Mouse (Mus musculus) midbrain, embryonic 13.5 days (tissue): ENCODE data around the gene Ifitm7. TPM values are rescaled to one million over a fixed set of nuclear protein-coding genes. Genes with fewer than 3 reads are reported as not detected.

ENCODE experiments used
- ATAC-seq: fragments of 200-750 bp; cut with Nextera tagmentation; 2 replicates; pipeline ENCODE4 v1.8.0; 2017; ENCODE audit warnings: mild to moderate bottlenecking, moderate TSS enrichment, moderate library complexity
- H3K27ac ChIP-seq: fragments of 300-500 bp; sonication (generic); 2 replicates; pipeline ENCODE4 v1.5.1; 2015; ENCODE audit warnings: inconsistent platforms, mild to moderate bottlenecking, moderate library complexity
- H3K27me3 ChIP-seq: fragments of 300-500 bp; sonication (generic); 2 replicates; pipeline ENCODE4 v1.6.1; 2015; ENCODE audit warnings: mild to moderate bottlenecking, inconsistent platforms
- H3K36me3 ChIP-seq: fragments of 300-500 bp; sonication (generic); 2 replicates; pipeline ENCODE4 v1.6.1; 2015; ENCODE audit warnings: mild to moderate bottlenecking, inconsistent platforms
- H3K4me1 ChIP-seq: fragments of 300-500 bp; sonication (generic); replicated peaks from 2 replicates; pipeline ENCODE4 v1.6.1; 2015; ENCODE audit warnings: inconsistent platforms
- H3K4me2 ChIP-seq: fragments of 300-500 bp; sonication (generic); replicated peaks from 2 replicates; pipeline ENCODE4 v1.6.1; 2015; ENCODE audit warnings: moderate library complexity, mild to moderate bottlenecking, inconsistent platforms
- H3K4me3 ChIP-seq: fragments of 300-500 bp; sonication (generic); replicated peaks from 2 replicates; pipeline ENCODE4 v1.5.1; 2015; ENCODE audit warnings: mild to moderate bottlenecking, inconsistent platforms
- H3K9ac ChIP-seq: fragments of 300-500 bp; sonication (generic); replicated peaks from 2 replicates; pipeline ENCODE4 v1.6.1; 2015; ENCODE audit warnings: mild to moderate bottlenecking, inconsistent platforms
- H3K9me3 ChIP-seq: fragments of 300-500 bp; sonication (generic); 2 replicates; pipeline ENCODE4 v1.6.1; 2016; ENCODE audit warnings: mild to moderate bottlenecking, inconsistent platforms
- WGBS: fragments of 180-500 bp; shearing (Covaris S2); methylation state at CpG from one replicate; pipeline ENCODE4 v1.1.7; 2015; 5-methylcytosine and 5-hydroxymethylcytosine counted together
- polyA plus RNA-seq: library from polyadenylated mRNA; unstranded; fragments of >200 nt; fragmentation: Nextera tagmentation; extraction: Ambion mirVana; gene quantifications from 2 replicates; pipeline ENCODE4 v1.2.1, GENCODE M21; 2015

Gene Ifitm7
- polyA plus RNA-seq, 1 experiment from 2014 or later, result 1.9 TPM

DNA sequence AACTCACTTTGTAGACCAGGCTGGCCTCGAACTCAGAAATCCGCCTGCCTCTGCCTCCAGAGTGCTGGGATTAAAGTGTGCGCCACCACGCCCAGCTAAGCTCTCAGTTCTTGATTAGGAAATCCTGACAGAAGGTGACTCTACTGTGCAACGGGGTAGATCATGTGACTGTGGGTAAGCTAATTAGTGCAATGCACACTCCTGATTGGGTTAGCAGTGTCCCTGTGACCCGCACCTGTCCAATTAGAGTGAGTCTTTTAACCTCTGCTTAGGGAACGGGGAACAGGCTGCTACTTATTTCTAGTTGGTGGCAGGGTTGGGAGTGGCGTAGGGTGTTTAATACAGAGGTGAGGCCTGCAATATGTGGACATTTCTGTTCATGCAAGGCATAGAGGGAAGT lies 14.6 kb downstream of the Ifitm7 start:
- H3K36me3 ChIP-seq, result no peaks in the 10 kb centered on the region; the same call in 1 of the 2 replicates
- no peak overlapping the region for H3K4me3 ChIP-seq
- no peak for ATAC-seq
- no peaks in the 10 kb centered on the region for H3K4me1 ChIP-seq
- H3K4me2 ChIP-seq, result no peak overlapping the region
- H3K27ac ChIP-seq, result no peak overlapping the region
- 91% methylated on average over 8 of the region's 8 CpGs for WGBS
- peaks cover 4% of the 10 kb centered on the region; the same call in 1 of the 2 replicates for H3K9me3 ChIP-seq
- H3K9ac ChIP-seq, result no peak overlapping the region
- no peaks in the 10 kb centered on the region for H3K27me3 ChIP-seq

DNA sequence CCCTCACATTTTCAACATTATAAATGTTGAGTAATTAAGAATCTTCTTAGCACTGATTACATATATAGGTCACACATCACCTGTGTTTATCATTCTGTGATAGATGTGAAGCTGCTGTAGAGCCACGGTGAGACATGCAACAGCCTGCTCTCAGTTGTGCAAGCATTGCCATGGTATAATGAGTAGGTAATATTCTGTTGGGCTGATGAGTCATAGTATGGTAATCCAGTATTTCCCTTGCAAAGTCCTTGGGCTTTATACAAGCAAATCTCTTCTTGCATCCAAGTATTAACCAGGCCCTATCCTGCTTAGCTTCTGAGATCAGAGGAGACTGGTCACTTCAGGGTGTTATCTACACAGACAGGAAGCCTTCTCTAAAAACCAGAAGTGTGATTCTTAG lies 17.6 kb downstream of the Ifitm7 start:
- no peak for ATAC-seq
- no peak overlapping the region for H3K27ac ChIP-seq
- H3K4me3 ChIP-seq, result no peak overlapping the region
- WGBS, result 88% methylated on average over 1 of the region's 1 CpGs
- no peaks in the 10 kb centered on the region for H3K27me3 ChIP-seq
- no peaks in the 10 kb centered on the region for H3K4me1 ChIP-seq
- H3K4me2 ChIP-seq, result no peak overlapping the region
- no peaks in the 10 kb centered on the region for H3K9me3 ChIP-seq
- H3K9ac ChIP-seq, result no peak overlapping the region
- H3K36me3 ChIP-seq, result no peaks in the 10 kb centered on the region

DNA sequence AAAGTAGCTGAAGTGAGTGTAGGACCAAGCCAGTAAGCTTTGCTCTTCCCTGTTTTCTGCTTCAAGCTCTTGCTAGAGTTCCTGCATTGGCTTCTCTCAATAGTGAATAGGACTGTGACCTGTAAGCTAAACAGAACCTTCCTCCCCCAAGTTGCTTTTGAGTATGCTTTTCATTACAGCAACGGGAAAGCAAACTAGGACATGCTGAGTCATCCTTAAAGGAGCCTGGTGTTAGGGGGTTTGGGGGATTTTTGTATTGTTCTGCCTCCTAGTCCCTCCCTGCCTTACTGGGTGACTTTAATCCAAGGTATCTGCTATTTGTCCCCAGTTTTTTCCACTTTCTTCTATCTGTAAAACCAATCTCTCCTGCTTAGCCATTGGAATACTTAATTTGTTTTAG lies 24.6 kb downstream of the Ifitm7 start:
- Histone ChIP-seq H3K36me3 (no peaks in the 10 kb centered on the region), H3K9me3 (no peaks in the 10 kb centered on the region), H3K9ac (no peak overlapping the region), H3K4me3 (no peak overlapping the region), H3K4me2 (no peak overlapping the region), H3K4me1 (no peaks in the 10 kb centered on the region), H3K27ac (no peak overlapping the region), H3K27me3 (no peaks in the 10 kb centered on the region)
- no peak for ATAC-seq
- WGBS, result 26% methylated on average over 1 of the region's 1 CpGs

- 65% methylated on average over 3 of the region's 3 CpGs for WGBS
- no peak for ATAC-seq
- no peaks in the 10 kb centered on the region for H3K9me3 ChIP-seq
- H3K9ac ChIP-seq, result no peak overlapping the region
- no peaks in the 10 kb centered on the region for H3K27me3 ChIP-seq
- no peaks in the 10 kb centered on the region for H3K36me3 ChIP-seq
- no peaks in the 10 kb centered on the region for H3K4me1 ChIP-seq
- no peak overlapping the region for H3K27ac ChIP-seq
- H3K4me3 ChIP-seq, result no peak overlapping the region
- H3K4me2 ChIP-seq, result no peak overlapping the region
Observed at GRCm38 (mm10) chr16:13951245-13951644, 35.4 kb downstream of the Ifitm7 start.

DNA sequence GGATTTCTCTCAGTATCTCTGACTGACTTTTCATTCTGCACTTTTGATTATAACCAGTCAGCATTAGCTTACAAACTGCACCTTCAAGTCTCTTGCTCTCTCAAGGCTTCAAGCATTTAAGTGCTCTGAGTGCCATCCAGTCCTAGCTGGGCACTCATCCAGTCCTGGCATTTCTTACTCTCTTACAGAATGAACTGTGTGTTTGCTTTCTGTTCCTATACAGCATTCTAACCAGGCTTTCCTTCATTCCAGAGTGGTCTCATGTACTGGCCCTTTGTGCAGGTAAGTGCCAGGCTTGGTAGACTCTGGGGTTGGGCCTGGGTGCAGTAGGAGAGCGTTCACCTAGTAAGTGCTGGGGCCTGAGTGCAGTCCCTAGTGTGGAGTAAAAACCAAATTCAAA lies 40.4 kb downstream of the Ifitm7 start:
- H3K9me3 ChIP-seq, result no peaks in the 10 kb centered on the region
- no peak overlapping the region for H3K9ac ChIP-seq
- ATAC-seq, result no peak
- H3K4me3 ChIP-seq, result no peak overlapping the region
- H3K27me3 ChIP-seq, result peaks cover 13% of the 10 kb centered on the region; the same call in 1 of the 2 replicates
- no peak overlapping the region for H3K4me2 ChIP-seq
- 86% methylated on average over 1 of the region's 1 CpGs for WGBS
- peaks cover 2% of the 10 kb centered on the region; the same call in 1 of the 2 replicates for H3K4me1 ChIP-seq
- no peaks in the 10 kb centered on the region for H3K36me3 ChIP-seq
- H3K27ac ChIP-seq, result no peak overlapping the region

GRCm38 (mm10) chr16:13945153-13945552 lies 41.5 kb downstream of the Ifitm7 start:
- Histone ChIP-seq H3K36me3 (no peaks in the 10 kb centered on the region), H3K4me3 (no peak overlapping the region), H3K9me3 (no peaks in the 10 kb centered on the region), H3K9ac (no peak overlapping the region), H3K4me2 (no peak overlapping the region), H3K4me1 (peaks cover 10% of the 10 kb centered on the region), H3K27ac (no peak overlapping the region), H3K27me3 (peaks cover 14% of the 10 kb centered on the region; the same call in 1 of the 2 replicates)
- ATAC-seq, result no peak
- WGBS, result 83% methylated on average over 4 of the region's 4 CpGs

GRCm38 (mm10) chr16:13944752-13945151 lies 41.9 kb downstream of the Ifitm7 start:
- no peaks in the 10 kb centered on the region for H3K36me3 ChIP-seq
- H3K9ac ChIP-seq, result no peak overlapping the region
- no peak overlapping the region for H3K27ac ChIP-seq
- no peak overlapping the region for H3K4me2 ChIP-seq
- no peak overlapping the region for H3K4me3 ChIP-seq
- H3K27me3 ChIP-seq, result peaks cover 14% of the 10 kb centered on the region
- peaks cover 12% of the 10 kb centered on the region for H3K4me1 ChIP-seq
- WGBS, result 84% methylated on average over 5 of the region's 5 CpGs
- no peak for ATAC-seq
- H3K9me3 ChIP-seq, result no peaks in the 10 kb centered on the region

DNA sequence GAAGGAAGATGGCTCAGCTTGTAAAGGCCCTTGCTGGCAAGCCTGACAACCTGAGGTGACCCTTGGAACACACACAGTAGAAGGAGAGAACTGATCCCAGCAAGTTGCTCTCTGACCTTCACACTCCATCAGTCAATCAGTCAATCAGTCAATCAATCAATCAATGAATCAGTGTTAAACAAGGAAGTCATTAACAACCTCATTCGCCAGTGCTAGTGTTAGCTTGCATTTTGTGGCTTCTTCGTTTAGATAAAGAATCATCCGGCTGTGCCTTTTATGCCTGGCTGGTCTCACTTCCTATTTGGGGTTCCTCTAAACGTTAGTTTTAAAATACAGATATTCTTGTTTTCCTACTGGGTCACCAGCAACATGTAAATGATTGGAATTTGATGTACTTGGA lies 42.5 kb downstream of the Ifitm7 start:
- Histone ChIP-seq H3K27ac (no peak overlapping the region), H3K9me3 (no peaks in the 10 kb centered on the region), H3K4me1 (peaks cover 12% of the 10 kb centered on the region), H3K4me2 (no peak overlapping the region), H3K36me3 (no peaks in the 10 kb centered on the region), H3K27me3 (peaks cover 14% of the 10 kb centered on the region), H3K4me3 (no peak overlapping the region), H3K9ac (no peak overlapping the region)
- WGBS, result 80% methylated on average over 4 of the region's 4 CpGs
- ATAC-seq, result no peak

DNA sequence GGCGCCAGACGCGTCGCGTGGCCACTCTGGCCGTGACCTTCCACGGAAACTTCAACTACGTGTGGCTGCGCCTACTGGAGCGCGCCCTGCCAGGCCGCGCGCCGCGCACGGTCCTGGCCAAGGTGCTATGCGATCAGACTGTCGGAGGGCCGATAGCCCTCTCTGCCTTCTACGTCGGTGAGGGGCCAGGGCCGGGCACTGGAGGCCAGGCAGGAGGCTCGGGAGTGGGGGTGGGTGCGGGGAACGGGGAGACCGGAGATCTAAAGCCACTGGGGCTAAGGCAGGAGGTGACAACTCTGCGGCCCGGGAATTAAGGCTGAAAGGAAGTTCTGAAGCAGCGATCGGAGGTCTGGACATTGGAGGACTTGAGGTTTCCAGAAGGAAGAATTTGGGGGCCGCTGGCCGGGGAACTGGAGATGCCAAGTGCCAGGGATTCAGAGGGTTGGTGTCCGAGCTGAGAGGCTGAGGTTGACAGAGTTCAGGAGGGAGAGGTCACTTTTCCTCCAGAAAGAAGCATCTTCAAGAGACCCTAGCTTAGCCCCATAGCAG lies 45.8 kb downstream of the Ifitm7 start:
- Histone ChIP-seq H3K4me2 (peak overlapping the region; percentile 97), H3K27ac (peak overlapping the region; percentile 19; the same call in 1 of the 2 replicates), H3K36me3 (no peaks in the 10 kb centered on the region), H3K27me3 (peaks cover 14% of the 10 kb centered on the region), H3K4me1 (peaks cover 12% of the 10 kb centered on the region), H3K4me3 (peak overlapping the region; percentile 73), H3K9ac (peak overlapping the region; percentile 74), H3K9me3 (no peaks in the 10 kb centered on the region)
- peak; percentile 87 for ATAC-seq
- WGBS, result 2% methylated on average over 34 of the region's 34 CpGs

DNA sequence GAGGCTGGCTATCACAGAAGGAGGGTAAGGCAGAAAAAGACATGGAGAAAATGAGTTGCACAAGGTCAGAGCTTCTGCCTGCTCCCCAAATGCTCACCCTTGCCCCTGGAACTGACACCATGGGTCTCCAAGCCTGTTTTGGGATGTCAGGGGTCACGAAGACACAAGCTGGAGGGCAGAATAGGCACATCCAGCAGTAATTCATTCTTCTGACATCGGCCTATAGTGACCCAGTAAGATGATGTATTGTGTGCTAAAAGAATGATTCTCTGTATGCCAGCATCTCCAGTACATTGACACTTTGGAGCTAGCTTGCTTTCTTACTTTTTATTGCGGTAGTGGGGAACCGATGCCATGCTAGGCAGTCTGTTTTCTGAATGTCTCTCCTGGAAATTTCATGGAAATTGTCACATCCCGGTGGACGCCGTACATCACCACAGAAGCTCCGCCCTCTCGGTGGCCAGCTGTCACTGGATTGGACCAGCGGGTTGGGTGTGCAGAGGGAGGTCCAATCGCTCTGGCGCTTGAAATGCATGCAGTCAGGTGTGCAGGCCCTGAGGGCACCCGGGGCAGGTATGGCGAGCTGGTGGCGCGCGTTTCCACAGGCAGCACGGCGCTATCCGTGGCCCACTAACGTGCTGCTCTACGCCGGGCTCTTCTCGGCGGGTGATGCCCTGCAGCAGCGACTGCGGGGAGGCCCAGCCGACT lies 46.4 kb downstream of the Ifitm7 start:
- Histone ChIP-seq H3K4me2 (peak overlapping the region; percentile 97), H3K4me3 (peak overlapping the region; percentile 73), H3K9ac (peak overlapping the region; percentile 74), H3K27me3 (peaks cover 14% of the 10 kb centered on the region), H3K9me3 (no peaks in the 10 kb centered on the region), H3K36me3 (no peaks in the 10 kb centered on the region), H3K4me1 (peaks cover 12% of the 10 kb centered on the region), H3K27ac (peak overlapping the region; percentile 19; the same call in 1 of the 2 replicates)
- WGBS, result 3% methylated on average over 28 of the region's 28 CpGs
- ATAC-seq, result peak; percentile 99
